Mouse (Mus musculus): Measurements from ENCODE around the gene Cd4.
A peak's percentile ranks its signal among the peaks of the same experiment; 100 is the strongest.
"Not testable (repeated sequence)": the region's sequence is repeated elsewhere in the genome, so short reads cannot be mapped to it uniquely, and the experiment has no call there.

Cd4 gene

DNA sequence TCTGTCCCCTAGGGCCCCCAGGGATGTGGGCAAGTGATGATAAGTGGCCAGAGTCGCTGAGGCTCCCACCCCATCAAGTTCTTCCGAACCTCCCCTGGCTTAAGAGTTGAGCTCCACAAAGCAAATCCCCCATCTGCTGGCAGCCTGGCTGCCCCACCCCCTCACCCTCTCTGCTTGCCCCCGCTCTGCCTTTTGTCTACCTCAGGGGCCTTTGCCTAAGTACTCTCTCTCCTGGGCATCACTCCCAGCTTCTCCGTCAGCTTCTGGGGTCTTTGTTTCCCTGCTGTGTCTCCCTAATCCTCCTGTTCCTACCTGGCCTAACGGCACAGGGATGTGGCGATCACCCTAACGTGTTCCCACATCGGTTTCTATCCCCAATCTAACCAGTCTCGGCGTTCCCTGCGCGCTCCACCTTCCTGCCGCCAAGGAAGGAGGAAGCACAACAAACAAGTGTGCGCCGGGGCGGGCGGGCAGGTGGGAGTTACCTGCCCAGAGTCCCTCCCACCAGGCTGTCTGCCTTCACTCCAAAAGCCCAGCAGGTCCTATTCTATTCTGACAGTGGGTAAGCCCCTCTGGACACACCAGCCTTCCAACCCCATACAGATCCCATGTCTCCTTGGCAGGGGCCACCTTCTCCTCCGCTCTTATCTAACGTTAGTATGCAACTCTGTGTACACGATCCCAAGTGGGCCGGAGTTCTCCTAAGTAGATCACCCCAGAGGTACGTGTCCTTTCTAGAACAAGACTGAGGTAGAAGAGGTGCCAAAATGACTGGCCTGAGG, 27.3 kb upstream of the Cd4 start:
- peak; percentile 69 for DNase-seq

DNA sequence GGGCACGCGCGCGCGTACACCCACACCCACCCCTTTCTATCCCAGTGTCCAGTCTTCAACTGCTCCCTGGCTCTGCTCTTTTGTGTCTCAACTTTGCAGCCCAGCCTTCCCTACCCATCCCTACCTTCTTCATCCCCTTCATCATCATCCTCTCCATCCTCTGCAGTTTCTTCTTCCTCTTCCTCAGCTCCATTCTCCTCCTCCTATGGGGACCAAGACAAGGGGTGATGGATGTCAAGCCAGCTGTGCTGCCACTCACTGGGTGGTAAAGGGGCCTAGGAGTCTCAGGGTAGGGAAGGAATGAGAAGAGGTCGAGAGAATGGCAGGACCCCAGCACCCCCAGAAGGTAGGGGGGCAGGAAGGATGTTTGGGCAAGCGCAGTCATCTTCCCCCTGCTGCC, 26.5 kb upstream of the Cd4 start:
- no peak for DNase-seq

DNA sequence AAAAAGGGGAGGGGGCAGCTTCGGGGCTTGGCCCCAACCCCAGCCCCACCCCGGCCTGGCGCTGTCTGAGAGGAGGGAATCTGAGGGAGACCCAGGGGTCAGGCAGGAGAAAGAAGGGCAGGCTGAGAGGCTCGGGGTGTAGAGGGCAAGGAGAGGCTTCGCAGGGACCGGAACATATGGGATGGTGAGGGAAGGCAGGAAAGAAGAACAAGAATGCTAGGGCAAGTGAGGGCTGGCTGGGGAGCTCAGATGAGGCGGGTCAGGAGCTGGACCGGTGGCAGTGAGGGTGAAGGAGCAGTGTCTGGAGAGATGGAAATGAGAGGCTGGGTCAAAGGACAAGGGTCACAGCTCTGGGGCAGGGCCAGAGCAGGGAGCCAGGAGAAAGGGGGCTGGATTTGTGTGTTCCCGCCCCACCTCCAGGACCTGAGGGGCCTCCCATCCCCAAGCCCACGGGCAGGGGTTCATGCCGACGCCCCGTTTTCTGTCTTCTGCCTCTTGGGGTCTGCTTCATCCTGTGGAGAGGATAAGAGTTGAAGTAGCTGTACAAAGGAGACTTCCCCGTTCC, 25.8 kb upstream of the Cd4 start:
- DNase-seq = peak; percentile 46

DNA sequence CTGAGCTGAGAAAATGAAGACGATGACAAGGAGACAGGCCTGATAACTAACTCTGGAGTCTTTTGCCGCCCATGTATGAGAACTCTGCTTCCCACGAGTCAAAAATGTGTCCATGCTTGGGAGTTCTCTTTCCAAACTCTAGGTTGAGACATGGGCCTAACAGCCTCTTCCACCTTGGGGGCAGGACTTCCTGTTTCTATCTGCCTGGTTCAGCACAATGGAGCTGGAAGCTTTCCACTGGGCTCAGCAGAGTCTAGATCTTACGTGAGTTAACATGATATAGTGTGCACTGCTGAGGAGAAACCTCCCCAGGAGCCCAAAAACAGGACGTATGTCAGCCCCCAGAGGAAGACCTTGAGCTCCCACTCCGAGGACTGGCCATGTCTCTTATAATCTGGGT, 25.2 kb upstream of the Cd4 start:
- DNase-seq = no peak

DNA sequence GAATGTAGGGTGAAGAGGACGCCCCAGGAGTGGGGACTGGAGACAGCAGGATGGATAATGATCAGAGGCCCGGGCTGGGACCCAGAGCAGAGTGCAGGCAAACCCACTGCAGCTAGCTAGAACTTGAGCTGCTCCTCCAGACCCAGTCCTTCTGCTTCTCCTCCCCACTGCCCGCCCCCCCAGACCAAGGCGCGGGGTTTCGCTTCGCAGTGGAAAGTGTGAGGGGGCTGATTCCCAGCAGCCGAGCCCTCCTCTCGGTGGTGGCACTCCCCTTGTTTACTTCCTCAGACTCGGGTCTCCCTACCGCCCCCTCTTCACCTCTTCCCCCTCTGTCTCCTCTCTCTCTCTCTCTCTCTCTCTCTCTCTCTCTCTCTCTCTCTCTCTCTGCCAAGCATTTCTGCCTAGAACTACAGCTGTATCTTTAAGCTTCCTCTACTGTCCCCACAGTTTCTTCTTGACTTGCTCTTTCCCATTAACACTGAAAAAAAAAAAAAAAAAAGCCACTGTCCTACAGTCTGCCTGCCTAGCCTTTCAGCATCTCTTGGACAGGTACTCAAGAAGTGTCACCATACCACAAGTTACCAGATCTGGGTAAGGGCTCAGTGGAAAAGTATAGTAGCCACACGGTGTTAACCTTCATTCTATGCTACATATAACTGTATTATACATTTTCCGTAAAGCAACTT, 23.7 kb upstream of the Cd4 start, which contains the start of gene Lag3:
TSS of gene Lag3 (minus strand) at position 173 of the 686 bp plus-strand sequence.
- no peak for DNase-seq

DNA sequence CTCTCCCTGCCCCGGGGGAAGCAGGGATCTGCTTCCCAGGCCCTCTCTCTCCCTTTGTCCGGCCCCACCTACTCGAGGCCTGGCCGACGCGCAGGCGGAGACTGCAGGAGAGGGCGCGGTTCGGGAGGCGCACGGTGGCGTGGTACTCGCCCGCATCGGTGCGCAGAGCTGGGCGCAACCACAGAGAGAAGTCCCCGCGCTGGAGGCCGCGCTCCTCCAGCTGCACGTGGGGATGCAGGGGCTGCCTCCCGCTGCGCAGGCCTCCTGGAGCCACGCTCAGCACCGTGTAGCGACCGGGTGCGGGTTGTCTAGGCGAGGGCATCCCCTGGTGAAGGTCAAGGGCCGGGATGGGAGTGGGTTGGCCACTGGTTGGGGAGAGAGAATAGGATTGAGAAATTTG, 22.0 kb upstream of the Cd4 start:
- DNase-seq = peak; percentile 35

DNA sequence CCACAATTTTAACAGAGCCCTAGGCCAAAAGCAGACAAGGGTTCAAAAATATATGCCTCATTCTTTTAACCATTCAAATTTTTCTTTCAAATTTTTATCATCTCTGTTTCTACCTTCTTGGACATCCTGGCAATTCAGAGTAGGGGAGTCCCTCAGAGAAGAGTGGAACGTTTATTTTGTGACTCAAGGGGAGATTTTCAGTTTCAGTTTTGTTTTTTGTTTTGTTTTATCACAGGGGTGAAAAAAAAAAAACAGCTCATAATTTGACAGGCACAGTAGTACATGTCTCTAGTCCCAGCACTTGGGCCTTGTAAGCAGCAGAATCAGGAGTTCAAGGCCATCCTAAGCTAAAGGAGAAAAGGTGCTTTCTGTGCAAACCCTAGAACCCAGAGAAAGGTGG, 19.7 kb upstream of the Cd4 start:
- no peak for DNase-seq

DNA sequence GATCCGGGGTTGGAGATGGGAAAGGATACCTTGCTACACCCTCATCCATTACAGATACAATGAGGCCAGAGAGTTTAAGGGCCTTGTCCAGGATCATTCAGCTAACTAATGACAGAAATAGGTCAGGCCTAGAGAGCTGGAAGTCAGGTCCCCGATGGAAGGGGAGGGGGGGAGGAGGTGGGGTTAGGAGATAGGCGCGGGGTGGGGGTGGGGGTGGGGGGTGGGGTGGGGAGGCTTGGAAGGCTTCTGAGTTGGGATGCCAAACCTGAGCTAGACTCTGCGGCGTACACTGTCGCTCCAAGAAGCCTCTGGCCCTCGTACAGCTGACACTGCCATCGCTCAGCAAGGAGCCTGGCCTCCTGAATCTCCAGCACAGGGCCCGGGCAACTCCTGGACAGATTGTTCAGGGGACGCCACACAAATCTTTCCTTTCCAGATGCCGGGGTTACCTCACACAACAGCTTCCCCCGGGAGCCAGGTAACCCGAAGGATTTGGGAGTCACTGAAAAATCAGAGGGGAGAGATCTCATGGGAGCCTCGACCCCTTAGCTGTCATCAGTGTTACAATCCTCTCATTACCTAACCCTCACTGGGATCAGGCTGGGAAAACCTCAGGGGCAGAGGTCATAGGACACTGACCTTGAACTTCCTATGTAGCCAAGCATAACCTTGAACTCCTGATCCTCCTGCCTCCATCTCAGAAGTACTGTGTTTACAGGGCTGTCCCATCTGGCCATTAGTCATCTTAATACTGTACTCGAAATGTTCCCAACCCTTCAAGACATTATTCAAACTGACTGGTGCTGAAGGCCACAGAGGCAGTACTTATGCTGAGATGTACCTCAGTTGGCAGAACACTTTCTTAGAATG, 17.2 kb upstream of the Cd4 start:
- DNase-seq = peak; percentile 64

DNA sequence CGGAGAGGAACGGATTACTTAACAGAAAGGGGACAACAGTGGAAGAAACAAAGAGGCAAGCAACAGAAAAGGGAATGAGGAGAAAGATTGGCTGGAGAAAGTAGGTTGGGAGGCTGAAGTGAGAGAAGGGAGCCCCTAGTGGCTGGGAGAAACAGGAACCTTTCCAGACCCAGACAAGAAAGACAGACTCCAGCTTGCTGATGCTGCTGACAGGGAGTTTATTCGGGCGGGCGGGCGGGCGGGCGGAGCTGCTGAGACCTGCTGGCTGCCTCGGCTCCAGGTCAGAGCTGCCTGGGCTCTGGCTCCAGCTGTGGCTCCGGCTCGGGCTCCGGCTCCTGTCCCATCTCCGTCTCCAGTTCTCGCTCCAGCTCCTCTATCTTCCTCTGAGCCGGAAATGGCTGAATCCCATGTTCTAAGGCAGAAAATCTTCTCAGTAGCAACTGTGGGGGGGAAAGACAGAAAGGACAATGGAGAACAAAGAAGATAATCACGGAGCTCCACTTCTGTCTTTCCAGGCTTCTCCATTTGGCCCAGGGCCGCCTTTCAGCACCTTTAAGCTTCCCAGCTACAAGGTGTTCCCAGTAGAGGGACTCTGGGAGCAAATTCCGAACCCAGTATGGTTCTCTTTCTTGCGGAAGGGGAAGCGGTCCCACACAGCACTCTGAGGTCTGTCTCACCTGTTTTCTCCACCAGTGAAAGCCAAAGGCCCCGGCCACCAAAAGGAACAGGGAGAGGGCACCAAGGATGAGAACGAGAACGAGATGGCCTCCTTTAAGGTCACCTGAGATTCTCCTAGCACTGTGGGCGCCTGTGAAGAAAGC, 16.4 kb upstream of the Cd4 start:
- DNase-seq = peak; percentile 87

DNA sequence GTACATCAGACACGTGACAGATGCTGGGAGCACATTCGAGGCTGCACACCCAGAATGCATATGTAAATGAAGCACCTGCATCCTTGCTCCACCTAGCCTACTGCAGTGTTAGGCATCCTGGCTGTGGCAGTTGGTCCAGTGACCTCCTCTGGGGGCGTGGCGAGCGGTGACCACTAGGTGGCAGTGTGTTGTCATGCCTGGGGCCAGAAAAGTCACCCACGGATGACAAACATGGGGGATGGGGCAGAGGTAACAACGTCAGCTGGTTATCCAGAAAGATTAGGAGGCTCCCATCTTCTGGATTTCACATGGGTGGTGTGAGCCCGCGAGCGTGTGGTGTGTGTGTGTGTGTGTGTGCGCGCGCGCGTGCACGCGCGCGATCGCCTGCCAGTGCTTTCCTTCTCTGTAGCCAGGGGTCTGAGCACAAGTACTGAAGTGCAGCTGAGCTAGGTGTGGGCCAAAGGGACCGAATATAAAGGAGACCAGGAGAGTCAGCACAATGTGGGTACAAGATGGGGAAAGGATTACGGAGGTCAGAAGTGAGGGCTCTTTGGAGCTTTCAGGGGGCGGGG, 15.6 kb upstream of the Cd4 start:
- peak; percentile 96 for DNase-seq

DNA sequence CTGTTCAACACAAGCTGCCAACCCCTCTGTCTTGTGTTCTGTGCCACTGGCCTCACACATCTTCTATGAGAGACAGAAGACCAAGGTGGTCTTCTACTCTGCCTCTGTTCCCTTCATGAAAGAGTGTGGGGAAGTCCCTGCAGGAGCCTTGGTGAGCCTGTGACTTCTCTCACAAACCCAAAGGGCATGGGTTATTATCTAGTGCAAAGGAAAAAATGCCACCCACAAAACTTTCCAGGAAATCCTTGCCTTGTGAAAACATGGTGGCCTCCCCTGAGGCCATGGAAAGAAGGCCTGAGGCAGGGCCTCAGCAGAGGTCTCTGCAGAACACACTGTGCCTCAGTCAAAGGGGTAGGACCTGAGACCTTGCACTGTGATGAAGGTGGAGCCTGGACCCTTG, 13.8 kb upstream of the Cd4 start:
- no peak for DNase-seq

DNA sequence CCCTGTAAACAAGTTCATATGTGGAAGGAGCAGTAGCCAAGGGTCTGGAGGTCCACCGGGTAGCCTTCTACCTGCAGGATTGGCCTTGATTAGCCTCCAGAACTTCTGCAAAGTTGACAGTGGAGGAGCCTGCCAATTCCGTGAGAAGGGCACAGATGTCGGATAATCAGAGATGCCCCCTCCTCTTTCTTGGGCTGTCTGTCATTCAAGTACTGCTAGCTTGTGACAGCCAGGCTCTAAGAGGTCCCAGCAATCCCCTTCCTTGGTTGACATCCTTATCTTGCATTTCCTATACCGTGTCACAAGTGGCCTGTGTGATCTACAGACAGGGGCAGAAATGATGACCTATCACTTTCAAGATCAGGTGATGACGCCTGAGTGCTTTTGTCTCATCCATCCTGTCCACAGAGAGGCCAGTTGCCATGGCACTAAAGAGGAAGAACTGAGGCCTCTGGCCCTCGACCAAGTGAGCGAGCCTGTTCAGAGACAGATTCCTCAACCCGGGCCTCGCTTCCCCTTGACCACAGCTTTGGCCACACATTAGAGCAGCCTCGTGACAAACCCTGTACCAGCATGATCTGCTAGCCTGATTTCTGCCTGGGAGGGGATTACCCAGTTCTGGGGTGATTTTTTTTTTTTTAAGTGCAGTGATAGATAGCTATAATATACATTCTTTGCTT, 12.9 kb upstream of the Cd4 start:
- no peak for DNase-seq

DNA sequence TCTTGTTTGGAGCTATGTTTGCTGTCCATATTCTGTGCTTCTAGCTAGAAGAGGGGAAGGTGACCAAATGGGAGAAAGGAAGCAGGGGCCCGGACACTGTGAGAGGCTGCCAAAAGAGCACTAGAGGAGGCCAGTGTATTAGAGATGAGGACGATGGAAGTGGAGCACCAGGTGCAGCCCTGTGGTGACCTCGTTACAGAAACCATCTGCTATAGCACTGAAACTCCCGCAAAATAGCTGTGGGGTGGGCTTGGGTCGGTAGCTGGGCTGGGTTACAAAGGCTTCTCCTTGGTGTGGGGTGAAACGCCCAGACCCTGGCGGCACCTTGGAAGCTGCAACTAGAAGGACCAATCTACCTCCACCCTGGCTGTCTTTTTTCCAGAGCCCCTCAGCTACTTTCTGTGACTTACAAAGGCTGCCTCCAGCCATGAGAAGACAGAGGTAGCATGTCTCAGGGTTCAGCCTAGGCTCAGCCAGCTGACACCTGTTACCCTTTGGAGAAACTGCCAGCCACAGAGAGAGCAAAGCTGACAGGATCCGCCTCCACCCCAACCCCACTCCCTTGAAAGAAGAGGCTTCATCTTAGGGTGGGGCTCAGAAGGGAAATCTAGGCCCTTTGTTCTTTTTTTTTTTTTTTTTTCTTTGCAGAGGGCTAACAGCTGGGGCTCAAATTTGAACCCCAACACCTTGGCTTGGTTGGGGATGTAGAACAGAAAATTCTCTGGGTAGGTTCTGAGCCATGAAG, 12.2 kb upstream of the Cd4 start:
- DNase-seq = no peak

DNA sequence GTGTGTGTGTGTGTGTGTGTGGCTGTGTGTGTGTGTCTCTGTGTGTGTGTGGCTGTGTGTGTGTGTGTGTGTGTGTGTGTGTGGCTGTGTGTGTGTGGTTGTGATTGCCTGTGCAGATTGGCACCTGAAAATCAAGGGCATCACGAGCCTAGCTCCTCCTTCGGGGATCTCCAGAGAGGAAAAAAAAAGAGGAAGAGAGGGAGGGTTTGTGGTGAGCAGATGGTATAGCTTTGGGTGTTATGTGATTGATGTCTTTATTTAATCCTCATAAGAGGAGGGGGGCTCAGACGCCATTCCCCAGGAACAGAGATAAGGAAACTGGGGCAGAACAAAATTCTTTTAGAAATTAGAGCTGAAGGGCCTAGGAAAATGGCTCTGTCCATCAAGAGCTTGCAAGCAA, 10.3 kb upstream of the Cd4 start:
- DNase-seq = no peak

DNA sequence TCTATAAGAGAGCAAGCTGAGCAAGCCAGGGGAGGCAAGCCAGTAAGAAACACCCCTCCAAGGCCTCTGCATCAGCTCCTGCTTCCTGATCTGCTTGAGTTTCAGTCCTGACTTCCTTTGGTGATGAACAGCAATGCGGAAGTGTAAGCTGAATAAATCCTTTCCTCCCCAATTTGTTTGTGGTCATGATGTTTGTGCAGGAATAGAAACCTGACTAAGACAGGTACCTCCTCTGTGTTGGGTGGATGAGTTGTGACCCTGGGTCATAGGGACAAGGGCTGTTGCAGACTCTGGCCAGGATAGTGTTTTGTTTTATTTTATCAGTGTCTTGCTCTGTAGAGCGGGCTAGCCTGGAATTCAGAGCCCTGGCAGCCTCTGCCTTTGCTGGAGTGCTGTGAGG, 6.1 kb upstream of the Cd4 start:
- not testable (repeated sequence) for DNase-seq

DNA sequence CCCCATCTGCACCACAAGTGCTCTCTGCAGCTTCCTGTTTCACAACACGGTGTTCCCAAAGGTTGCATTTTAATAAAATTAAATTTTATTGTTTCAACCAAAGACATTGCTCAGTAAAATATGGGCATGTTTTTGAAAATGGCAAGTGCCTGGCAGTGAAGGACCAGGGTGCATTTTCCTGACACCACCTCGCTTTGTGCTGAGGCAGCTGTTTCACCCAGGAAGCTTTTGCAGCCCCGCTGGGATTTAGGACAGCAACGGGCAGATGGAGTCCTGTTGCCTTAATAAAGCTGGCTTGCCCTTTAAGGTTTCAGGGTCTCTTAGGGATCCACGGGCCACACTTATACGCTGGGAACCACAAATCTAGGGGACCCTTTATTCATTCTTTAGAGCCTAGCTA, 3.0 kb upstream of the Cd4 start:
- DNase-seq = no peak

DNA sequence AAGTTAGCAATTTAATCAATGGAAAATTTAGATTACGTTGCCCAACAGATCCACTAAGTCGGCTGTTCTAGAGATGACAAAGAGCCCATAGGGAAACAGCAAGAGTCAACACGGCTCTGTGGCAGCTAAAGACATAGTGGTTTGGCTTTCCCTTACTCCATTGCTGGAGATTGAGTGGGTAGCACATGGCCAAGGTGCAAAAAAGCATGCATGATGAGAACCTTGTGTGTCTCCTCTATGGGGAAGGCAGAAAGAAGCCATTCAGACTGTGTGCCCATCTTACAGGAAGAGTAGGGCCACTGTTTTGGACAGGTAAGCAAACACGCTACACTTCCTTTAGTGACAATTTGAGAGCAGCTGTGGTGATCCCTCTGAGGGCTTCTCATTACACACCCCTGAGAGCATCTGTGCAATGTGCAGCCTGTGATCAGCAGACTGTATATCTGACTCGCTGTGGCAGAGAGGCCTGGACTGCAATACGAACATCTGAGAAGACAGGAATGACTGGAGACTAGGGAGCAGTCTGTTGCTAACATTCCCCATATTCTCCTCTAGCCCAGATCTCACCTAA, 619 bp upstream of the Cd4 start:
- no peak for DNase-seq

DNA sequence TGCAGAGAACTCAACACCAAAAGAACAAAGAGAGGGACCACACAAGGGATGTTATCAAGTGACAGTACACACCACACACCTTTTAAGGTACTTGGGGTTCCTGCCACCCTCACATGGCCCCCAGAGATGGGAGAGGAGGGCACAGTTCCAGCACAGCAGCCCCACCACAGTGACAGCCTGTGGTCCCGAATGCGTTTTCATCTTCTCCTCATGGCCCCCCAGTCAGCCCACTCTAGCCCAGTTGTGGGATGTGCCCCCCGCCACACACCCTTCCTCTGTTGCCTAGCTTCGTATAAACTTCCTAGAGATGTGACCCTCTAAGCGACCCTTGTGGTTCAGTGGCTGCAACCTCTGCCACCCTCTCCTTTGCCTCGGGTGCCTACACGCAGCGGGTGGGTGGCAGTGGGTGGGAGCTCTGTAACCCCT, 2.1 kb downstream of the Cd4 start:
- DNase-seq = no peak

DNA sequence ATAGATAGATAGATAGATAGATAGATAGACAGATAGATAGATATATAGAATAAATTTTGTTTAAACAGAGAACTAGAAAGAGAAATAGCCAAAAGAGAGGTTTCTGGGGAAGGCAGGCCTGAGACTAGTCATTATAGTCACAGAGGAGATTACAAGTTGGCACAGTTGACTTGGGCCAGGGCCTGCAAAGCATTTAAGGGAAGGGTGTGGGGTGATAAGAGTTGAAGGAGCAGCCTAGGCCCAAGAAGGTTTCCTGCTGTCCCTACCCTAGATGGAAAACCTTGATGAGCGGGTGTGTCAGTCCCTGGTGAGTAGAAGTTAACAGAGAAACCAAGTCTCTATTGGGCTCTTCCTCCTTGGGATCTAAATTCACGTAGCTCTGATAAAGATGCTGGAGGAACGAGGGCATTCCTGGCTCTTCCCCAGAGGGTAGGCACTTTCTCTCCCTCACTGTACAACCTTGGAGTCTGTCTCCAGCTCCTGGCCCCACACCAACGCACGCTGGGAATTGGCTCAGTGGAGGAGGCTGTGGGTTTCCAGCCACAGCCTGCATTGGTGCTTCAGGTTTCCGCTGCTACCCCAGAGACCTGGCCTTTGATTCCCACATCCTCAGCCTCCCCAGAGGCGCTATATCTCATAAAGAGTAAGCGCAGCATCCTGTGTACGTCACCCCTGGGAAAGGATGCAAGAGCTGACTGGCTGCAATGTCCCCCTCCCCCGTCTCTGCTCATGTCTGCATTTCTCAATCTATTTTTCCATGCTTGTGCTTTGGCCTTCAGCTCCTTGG, 3.1 kb downstream of the Cd4 start:
- DNase-seq = peak; percentile 85
